Mouse (Mus musculus): ENCODE data around the gene Lrig3. TPM values are rescaled to one million over a fixed set of nuclear protein-coding genes. Genes with fewer than 3 reads are reported as not detected.

Lrig3 gene
- polyA plus RNA-seq, 1 experiment from 2014 or later = 17.5 TPM

GRCm38 (mm10) chr10:125990394-125990793 is 24.4 kb downstream of the Lrig3 start:
- Histone ChIP-seq H3K36me3 (ENCODE audit: control insufficient read depth, insufficient read depth, low read length) (no peaks in the 10 kb centered on the region), H3K27me3 (ENCODE audit: control insufficient read depth, insufficient read depth, low read length) (no peaks in the 10 kb centered on the region), H3K27ac (ENCODE audit: low read length) (no peak overlapping the region), H3K9me3 (replicated peaks; ENCODE audit: control insufficient read depth, low read length) (no peaks in the 10 kb centered on the region), H3K9ac (ENCODE audit: low read length) (no peak overlapping the region), H3K4me3 (replicated peaks; ENCODE audit: low read length) (no peak overlapping the region), H3K4me1 (ENCODE audit: control insufficient read depth, insufficient read depth, low read length) (peaks cover 33% of the 10 kb centered on the region), H3K4me2 (ENCODE audit: low read depth, low read length) (no peak overlapping the region)
- 57% methylated on average over 5 of the region's 5 CpGs for WGBS
- ATAC-seq (ENCODE audit: insufficient read depth, low FRiP score) = no peak

GRCm38 (mm10) chr10:125991819-125992218 is 25.9 kb downstream of the Lrig3 start:
- no peak overlapping the region for H3K4me3 ChIP-seq (replicated peaks; ENCODE audit: low read length)
- peak overlapping the region; percentile 66 for H3K27ac ChIP-seq (ENCODE audit: low read length)
- H3K9ac ChIP-seq (ENCODE audit: low read length) = no peak overlapping the region
- H3K36me3 ChIP-seq (ENCODE audit: control insufficient read depth, insufficient read depth, low read length) = peaks cover 4% of the 10 kb centered on the region
- no peaks in the 10 kb centered on the region for H3K27me3 ChIP-seq (ENCODE audit: control insufficient read depth, insufficient read depth, low read length)
- no peak overlapping the region for H3K4me2 ChIP-seq (ENCODE audit: low read depth, low read length)
- WGBS = 78% methylated on average over 7 of the region's 7 CpGs
- no peak for ATAC-seq (ENCODE audit: insufficient read depth, low FRiP score)
- H3K9me3 ChIP-seq (replicated peaks; ENCODE audit: control insufficient read depth, low read length) = no peaks in the 10 kb centered on the region
- H3K4me1 ChIP-seq (ENCODE audit: control insufficient read depth, insufficient read depth, low read length) = peaks cover 23% of the 10 kb centered on the region

GRCm38 (mm10) chr10:125994855-125995254 is 28.9 kb downstream of the Lrig3 start:
- H3K4me1 ChIP-seq (ENCODE audit: control insufficient read depth, insufficient read depth, low read length) = peaks cover 12% of the 10 kb centered on the region
- no peaks in the 10 kb centered on the region for H3K9me3 ChIP-seq (replicated peaks; ENCODE audit: control insufficient read depth, low read length)
- H3K4me2 ChIP-seq (ENCODE audit: low read depth, low read length) = no peak overlapping the region
- ATAC-seq (ENCODE audit: insufficient read depth, low FRiP score) = peak; percentile 63; the same call in 1 of the 2 replicates
- 77% methylated on average over 1 of the region's 1 CpGs for WGBS
- no peak overlapping the region for H3K27ac ChIP-seq (ENCODE audit: low read length)
- H3K36me3 ChIP-seq (ENCODE audit: control insufficient read depth, insufficient read depth, low read length) = peaks cover 8% of the 10 kb centered on the region
- H3K4me3 ChIP-seq (replicated peaks; ENCODE audit: low read length) = no peak overlapping the region
- no peaks in the 10 kb centered on the region for H3K27me3 ChIP-seq (ENCODE audit: control insufficient read depth, insufficient read depth, low read length)
- H3K9ac ChIP-seq (ENCODE audit: low read length) = no peak overlapping the region

GRCm38 (mm10) chr10:125995701-125996100 is 29.7 kb downstream of the Lrig3 start:
- Histone ChIP-seq H3K36me3 (ENCODE audit: control insufficient read depth, insufficient read depth, low read length) (peaks cover 15% of the 10 kb centered on the region), H3K4me2 (ENCODE audit: low read depth, low read length) (no peak overlapping the region), H3K9ac (ENCODE audit: low read length) (no peak overlapping the region), H3K27ac (ENCODE audit: low read length) (no peak overlapping the region), H3K27me3 (ENCODE audit: control insufficient read depth, insufficient read depth, low read length) (no peaks in the 10 kb centered on the region), H3K9me3 (replicated peaks; ENCODE audit: control insufficient read depth, low read length) (no peaks in the 10 kb centered on the region), H3K4me1 (ENCODE audit: control insufficient read depth, insufficient read depth, low read length) (peaks cover 11% of the 10 kb centered on the region), H3K4me3 (replicated peaks; ENCODE audit: low read length) (no peak overlapping the region)
- 87% methylated on average over 6 of the region's 6 CpGs for WGBS
- no peak for ATAC-seq (ENCODE audit: insufficient read depth, low FRiP score)

GRCm38 (mm10) chr10:125996989-125997388 is 31.0 kb downstream of the Lrig3 start:
- Histone ChIP-seq H3K9ac (ENCODE audit: low read length) (no peak overlapping the region), H3K4me1 (ENCODE audit: control insufficient read depth, insufficient read depth, low read length) (peaks cover 8% of the 10 kb centered on the region), H3K27me3 (ENCODE audit: control insufficient read depth, insufficient read depth, low read length) (no peaks in the 10 kb centered on the region), H3K4me2 (ENCODE audit: low read depth, low read length) (no peak overlapping the region), H3K36me3 (ENCODE audit: control insufficient read depth, insufficient read depth, low read length) (peaks cover 16% of the 10 kb centered on the region), H3K27ac (ENCODE audit: low read length) (peak overlapping the region; percentile 14; the same call in 1 of the 2 replicates), H3K9me3 (replicated peaks; ENCODE audit: control insufficient read depth, low read length) (no peaks in the 10 kb centered on the region), H3K4me3 (replicated peaks; ENCODE audit: low read length) (no peak overlapping the region)
- WGBS = 66% methylated on average over 9 of the region's 9 CpGs
- no peak for ATAC-seq (ENCODE audit: insufficient read depth, low FRiP score)

GRCm38 (mm10) chr10:125999561-125999960 is 33.6 kb downstream of the Lrig3 start:
- H3K4me1 ChIP-seq (ENCODE audit: control insufficient read depth, insufficient read depth, low read length) = peaks cover 6% of the 10 kb centered on the region
- H3K36me3 ChIP-seq (ENCODE audit: control insufficient read depth, insufficient read depth, low read length) = peaks cover 16% of the 10 kb centered on the region
- ATAC-seq (ENCODE audit: insufficient read depth, low FRiP score) = no peak
- H3K9ac ChIP-seq (ENCODE audit: low read length) = no peak overlapping the region
- no peak overlapping the region for H3K4me2 ChIP-seq (ENCODE audit: low read depth, low read length)
- no peaks in the 10 kb centered on the region for H3K27me3 ChIP-seq (ENCODE audit: control insufficient read depth, insufficient read depth, low read length)
- WGBS = 84% methylated on average over 6 of the region's 6 CpGs
- H3K4me3 ChIP-seq (replicated peaks; ENCODE audit: low read length) = no peak overlapping the region
- no peaks in the 10 kb centered on the region for H3K9me3 ChIP-seq (replicated peaks; ENCODE audit: control insufficient read depth, low read length)
- H3K27ac ChIP-seq (ENCODE audit: low read length) = no peak overlapping the region

- 74% methylated on average over 8 of the region's 8 CpGs for WGBS
- peaks cover 6% of the 10 kb centered on the region for H3K4me1 ChIP-seq (ENCODE audit: control insufficient read depth, insufficient read depth, low read length)
- no peak for ATAC-seq (ENCODE audit: insufficient read depth, low FRiP score)
- no peak overlapping the region for H3K9ac ChIP-seq (ENCODE audit: low read length)
- no peak overlapping the region for H3K4me3 ChIP-seq (replicated peaks; ENCODE audit: low read length)
- H3K9me3 ChIP-seq (replicated peaks; ENCODE audit: control insufficient read depth, low read length) = no peaks in the 10 kb centered on the region
- H3K4me2 ChIP-seq (ENCODE audit: low read depth, low read length) = no peak overlapping the region
- H3K36me3 ChIP-seq (ENCODE audit: control insufficient read depth, insufficient read depth, low read length) = peaks cover 20% of the 10 kb centered on the region
- peak overlapping the region; percentile 42; the same call in 1 of the 2 replicates for H3K27ac ChIP-seq (ENCODE audit: low read length)
- no peaks in the 10 kb centered on the region for H3K27me3 ChIP-seq (ENCODE audit: control insufficient read depth, insufficient read depth, low read length)
Observed at GRCm38 (mm10) chr10:126000861-126001390, 35.0 kb downstream of the Lrig3 start.

- peak; percentile 53; the same call in 1 of the 2 replicates for ATAC-seq (ENCODE audit: insufficient read depth, low FRiP score)
Observed at GRCm38 (mm10) chr10:126002081-126002755, 36.2 kb downstream of the Lrig3 start.

GRCm38 (mm10) chr10:126002818-126003506 is 37.0 kb downstream of the Lrig3 start:
- 59% methylated on average over 18 of the region's 18 CpGs for WGBS
- no peak overlapping the region for H3K4me3 ChIP-seq (replicated peaks; ENCODE audit: low read length)
- H3K9ac ChIP-seq (ENCODE audit: low read length) = no peak overlapping the region
- no peak for ATAC-seq (ENCODE audit: insufficient read depth, low FRiP score)
- no peaks in the 10 kb centered on the region for H3K9me3 ChIP-seq (replicated peaks; ENCODE audit: control insufficient read depth, low read length)
- H3K4me2 ChIP-seq (ENCODE audit: low read depth, low read length) = no peak overlapping the region
- no peaks in the 10 kb centered on the region for H3K27me3 ChIP-seq (ENCODE audit: control insufficient read depth, insufficient read depth, low read length)
- H3K4me1 ChIP-seq (ENCODE audit: control insufficient read depth, insufficient read depth, low read length) = peaks cover 6% of the 10 kb centered on the region
- H3K36me3 ChIP-seq (ENCODE audit: control insufficient read depth, insufficient read depth, low read length) = peaks cover 22% of the 10 kb centered on the region
- H3K27ac ChIP-seq (ENCODE audit: low read length) = peak overlapping the region; percentile 60

More at GRCm38 (mm10) chr10:126002081-126002755, 36.2 kb downstream of the Lrig3 start:
- WGBS = 57% methylated on average over 14 of the region's 14 CpGs
- no peak overlapping the region for H3K4me3 ChIP-seq (replicated peaks; ENCODE audit: low read length)
- no peak overlapping the region for H3K4me2 ChIP-seq (ENCODE audit: low read depth, low read length)
- no peaks in the 10 kb centered on the region for H3K27me3 ChIP-seq (ENCODE audit: control insufficient read depth, insufficient read depth, low read length)
- peaks cover 17% of the 10 kb centered on the region for H3K36me3 ChIP-seq (ENCODE audit: control insufficient read depth, insufficient read depth, low read length)
- H3K4me1 ChIP-seq (ENCODE audit: control insufficient read depth, insufficient read depth, low read length) = peaks cover 6% of the 10 kb centered on the region
- H3K9ac ChIP-seq (ENCODE audit: low read length) = peak overlapping the region; percentile 11; the same call in 1 of the 2 replicates
- peak overlapping the region; percentile 79 for H3K27ac ChIP-seq (ENCODE audit: low read length)
- no peaks in the 10 kb centered on the region for H3K9me3 ChIP-seq (replicated peaks; ENCODE audit: control insufficient read depth, low read length)
